Mouse (Mus musculus) retina, embryonic 14.5 days (tissue): Measurements from ENCODE around the gene Zfp697.
A peak's percentile ranks its signal among the peaks of the same experiment; 100 is the strongest.

Source experiments
- DNase-seq: peaks from one replicate; pipeline ENCODE4 v3.0.0-alpha.2; 2015; ENCODE audit warnings: low spot score

Zfp697 gene

DNA sequence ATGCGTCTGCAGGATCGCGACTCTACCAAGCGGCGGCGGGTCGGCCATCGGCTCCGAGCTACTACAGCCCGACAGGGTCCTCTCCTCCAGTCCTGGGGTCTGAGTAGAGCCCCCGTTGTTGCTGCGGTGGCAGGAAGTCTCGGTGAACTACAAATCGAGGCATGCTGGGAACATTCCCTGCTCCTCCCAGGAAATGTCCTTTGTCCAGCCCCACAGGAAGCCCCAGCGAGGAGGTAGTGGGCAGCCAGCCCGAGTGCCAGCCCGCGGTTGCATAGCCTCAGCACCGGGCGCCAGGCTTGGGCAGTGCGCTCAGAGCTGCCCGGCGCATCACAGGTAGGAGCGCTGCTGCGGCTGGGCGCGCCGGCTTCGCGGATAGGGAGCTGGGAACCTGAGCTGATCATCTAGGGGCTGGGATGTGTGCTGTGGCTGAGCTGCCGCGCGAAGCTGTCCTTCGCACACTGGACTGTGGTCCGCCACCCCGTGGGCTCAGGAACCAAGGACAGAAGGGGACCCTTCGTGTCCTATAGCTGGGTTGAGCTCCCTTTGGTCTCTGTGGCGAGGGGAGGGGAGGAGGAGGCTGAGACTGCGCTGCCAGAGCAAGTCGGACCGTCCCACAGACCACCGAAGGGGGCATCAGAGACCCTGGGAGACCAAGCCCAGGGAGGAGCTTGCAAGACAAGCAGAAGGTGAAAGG lies at the start of gene Zfp697:
Zfp697 (plus strand) TSS at position 216 of the 694 bp plus-strand sequence.
- DNase-seq = peak; percentile 81

DNA sequence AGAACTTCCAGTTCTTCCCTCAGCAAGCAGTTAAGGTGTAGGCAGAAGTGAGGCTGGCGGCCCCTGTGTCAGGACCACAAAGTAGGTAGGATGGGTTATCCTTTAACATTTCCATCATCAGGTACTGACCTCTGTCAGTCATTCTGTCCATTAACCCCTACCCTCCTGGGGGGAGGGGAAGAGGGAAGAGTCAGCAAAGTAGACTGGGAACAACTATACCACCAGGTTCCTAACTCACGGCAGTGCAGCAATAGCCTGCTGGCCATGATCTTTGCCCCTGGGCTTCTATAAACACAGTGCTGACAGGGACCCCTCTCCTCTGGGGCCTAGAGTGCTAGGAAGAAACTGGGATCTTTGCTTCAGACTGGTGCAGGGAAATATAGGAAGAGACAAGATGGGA lies 48.3 kb upstream of the Zfp697 start:
- no peak for DNase-seq

DNA sequence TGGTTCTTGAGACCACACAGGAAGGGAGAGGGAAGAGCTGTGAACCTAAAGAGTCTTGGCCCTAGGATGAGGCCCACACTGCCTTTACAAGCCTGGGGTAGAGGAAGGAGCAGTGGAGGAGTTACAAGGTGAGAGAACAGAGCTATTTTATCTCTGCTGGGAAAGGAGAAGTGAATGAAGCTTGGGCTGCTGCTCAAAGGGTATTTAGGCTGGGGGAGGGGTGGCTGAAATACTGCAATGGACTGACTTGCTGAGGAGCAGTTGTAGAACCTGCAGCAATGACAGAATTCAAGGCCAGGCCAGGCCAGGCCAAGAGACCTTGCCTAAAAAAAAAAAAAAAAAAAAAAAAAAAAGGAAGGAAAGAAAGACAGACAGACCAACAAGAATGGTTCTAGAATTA lies 46.9 kb upstream of the Zfp697 start:
- no peak for DNase-seq

DNA sequence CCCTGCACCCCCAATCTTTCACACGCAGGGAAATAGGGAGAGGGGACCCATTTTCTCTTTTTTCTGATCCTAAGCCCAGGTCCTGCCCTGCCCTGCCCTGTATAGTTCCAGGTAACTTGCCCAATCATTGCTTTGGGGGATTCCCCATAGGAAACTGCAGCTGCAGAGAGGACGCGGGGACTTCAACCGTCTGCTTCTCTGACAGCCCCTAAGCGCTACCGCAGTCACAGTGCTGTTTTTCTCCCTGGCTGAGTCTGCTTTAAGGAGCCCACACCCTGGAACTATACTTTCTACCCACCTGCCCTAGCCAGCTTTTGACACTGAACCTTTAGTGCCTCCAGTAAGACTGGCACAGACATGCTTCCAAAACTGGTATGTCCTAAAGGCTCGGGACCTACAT lies 46.4 kb upstream of the Zfp697 start:
- no peak for DNase-seq

DNA sequence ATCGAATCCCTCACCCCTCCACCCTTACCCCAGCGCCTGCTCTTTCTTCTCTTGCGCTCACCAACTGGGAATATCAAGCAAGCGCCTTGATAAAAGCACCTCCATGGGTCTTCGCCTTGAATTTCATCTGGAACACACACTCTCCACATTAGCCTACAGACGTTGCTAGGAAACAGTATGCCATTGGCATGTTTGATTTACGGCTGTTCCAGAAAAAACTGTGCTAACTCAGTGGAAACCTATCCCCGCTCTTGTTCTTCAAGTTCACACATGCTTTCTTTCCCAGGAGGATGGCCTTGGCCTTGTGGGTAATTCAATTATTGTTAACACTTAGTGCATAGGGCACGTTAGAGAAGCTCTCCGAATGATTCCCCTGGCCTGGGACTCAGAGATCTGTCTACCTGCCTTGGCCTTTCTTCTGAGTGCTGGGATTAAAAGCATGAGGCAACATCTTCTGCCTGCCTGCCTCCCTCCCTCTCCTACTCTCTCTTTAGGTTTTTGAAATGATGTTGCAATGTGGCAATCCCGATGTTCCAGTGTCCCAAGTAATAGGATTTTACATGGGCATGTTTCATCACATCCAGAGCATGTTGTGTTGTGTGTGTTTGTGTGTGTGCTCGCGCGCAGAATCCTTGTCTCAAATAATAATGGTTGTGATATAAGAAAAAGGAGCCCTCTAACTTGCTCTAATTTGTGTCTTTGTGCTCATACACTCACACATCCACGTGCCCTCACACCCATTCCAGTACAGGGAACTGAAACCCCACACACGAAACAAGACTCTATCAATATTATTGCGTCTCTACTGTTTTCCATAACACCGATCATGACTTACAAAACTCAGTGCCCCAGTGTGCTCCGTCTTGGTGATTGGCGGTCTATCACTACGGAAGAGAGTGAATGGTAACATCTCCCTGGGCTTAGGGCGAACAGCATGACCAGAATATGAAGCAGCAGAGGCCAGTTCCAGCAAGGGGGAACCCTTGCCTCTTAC lies 45.3 kb upstream of the Zfp697 start:
- DNase-seq = no peak

DNA sequence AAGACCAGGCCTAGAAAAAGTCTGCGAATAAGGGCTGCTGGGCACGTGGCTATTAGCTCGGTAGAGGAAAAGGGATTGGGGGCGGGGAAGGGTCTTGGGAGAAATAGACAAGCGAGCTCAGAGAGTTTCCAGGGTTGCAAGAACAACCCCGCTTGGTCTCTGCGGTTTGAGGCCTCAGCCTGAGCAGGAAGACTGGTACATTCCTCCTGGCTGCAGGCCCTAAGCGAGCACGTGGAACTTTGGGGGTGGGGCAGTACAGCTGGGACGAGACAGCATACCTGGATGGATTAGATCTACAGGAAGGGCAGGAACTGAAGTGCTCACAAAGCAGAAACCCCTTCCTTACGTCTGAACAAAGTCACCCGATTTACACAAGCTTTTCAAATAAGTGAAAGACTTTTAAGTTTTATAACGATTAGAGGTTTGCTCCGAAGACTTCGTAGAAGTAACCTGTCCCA lies 43.6 kb upstream of the Zfp697 start:
- DNase-seq = peak; percentile 42

DNA sequence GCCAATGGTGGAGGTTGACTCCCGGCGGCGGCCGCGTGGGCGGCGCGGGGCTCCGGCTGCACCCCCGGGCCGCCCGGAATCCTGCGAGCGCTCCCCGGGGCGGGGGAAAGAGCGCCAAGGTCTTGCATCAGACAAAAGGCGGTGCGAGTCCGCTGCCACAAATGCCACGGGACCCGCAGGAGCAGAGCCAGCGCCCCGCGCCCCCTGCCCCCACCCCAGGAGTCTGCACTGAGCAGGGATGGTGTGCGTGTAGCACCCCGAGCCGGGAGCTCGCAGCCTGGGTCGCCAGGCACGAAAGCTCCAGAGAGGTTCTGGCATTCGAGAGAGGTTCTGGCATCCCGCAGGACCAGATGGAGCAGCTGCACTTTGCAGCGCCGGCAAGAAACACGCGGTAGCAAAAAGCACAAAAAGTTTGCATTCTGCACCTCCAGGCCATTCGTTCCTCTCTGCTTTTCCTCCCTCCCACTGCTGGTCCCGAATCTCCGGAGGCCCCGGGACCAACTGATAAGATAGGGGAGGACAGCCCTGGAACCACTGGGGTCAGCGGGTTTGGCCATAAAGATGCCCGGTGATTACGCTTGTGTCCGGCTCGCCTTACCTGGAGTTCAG lies 43.1 kb upstream of the Zfp697 start:
- DNase-seq = peak; percentile 42

DNA sequence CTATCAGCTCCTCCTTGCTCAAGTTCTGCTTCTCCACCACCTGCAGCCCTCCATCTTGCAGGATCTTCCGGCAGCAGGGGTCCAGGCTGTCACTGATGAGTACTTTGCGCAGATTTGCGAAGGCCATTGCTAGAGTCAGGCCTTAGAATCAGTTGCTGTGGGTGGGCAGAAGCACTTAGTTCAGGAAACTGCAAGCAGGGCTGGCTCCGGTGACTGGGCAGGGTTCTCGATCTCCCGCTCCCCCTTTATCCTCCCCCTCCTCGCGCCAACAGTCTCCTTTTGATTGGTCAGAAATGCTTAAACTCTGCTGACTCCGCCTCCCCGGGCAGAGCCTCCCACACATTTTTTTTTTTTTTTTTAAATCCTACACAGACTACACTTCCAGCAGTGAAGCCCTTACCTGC lies 42.6 kb upstream of the Zfp697 start, which contains the start of gene Phgdh:
Phgdh (minus strand) TSS at position 285 of the 404 bp plus-strand sequence.
- DNase-seq = peak; percentile 79

DNA sequence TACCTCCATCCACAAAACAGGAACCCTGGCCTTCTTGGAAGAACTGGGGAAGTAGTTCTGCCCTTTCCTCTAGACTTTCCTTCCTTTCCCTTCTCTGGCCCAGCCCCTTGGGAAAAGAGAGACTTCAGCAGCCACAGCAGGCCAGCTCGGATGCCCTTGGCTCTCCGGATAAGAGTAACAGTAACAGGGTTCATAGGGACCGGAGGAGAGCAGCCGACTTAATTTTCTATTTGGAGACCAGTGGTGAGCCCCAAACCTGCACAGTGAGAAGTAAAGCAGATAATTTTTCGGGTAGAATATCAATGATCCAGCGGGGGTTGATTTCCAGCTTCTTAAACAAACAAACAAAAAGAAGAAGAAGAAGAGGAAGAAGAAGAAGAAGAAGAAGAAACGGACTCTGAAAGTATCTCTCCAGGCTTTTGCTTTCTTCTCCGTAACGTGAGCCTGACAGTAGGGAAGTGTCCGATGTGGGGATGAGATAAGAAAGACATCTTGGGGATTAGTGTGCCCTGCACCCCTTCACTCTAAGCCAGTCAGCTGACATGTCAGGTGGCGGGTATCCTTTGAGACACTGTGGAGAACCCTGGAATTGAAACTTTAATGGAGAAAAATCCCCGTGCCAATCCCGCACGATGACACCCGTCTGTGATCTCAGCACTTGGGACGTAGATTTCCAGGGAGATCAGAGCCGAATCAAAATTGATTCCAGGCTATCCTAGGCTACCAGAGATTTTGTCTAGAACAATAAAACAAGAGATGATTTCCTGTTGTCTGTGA lies 41.3 kb upstream of the Zfp697 start:
- DNase-seq = no peak

DNA sequence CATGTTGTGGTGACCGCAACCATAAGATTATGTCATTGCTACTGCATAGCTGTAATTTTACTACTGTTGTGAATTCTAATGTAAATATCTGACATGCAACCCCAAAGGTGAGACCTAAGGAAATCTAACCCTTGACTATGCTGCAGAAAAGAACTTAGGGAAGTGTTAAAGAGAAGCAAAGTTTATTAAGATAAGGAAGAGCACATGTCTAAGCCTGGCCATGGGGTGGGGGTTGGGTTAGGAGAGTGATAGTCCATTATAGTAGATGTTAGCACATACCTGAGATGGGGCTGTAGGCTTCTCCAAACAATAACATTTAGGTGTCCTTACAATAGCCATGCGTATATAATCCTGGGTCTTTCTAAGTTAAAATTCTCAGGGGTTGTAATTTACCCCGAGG lies 39.0 kb upstream of the Zfp697 start:
- no peak for DNase-seq

DNA sequence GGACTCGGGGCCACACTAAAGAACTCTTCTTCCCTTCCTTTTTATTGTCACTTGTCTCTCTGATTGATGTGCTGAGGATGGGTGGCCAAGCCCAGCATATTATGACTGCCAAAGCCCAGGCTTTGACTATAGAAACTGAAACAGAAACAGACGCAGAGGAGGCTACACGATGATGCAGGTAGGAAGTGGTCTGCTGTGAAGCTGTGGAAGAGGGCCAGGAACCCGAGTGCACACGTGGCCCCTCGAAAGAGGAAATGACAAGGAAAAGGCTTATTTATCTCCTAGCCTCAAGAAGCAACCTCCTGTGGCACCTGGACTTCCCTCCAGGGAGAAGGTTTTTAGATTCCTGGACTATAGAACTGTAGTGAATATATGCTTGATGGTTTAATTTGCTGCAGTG lies 34.2 kb upstream of the Zfp697 start:
- DNase-seq = no peak

DNA sequence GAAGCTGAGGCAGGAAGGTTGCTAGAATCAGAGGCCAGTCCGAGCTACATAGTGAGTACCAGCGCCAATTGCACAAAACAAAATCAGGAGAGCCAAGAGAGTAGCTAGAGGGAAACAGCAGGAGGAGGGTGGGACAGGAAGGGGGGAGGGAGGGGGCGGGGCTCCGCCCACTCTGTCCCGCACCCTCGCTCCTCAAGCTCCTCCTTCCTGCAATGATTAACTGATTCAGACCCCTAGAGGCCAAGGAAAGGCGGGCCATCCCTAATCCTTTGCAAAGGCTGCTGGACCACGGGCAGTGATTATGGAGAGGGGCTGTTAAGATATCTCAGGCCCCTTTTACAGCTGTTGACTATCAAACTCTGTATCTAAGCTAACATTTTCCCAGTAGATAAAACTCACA lies 33.6 kb upstream of the Zfp697 start:
- DNase-seq = peak; percentile 60

DNA sequence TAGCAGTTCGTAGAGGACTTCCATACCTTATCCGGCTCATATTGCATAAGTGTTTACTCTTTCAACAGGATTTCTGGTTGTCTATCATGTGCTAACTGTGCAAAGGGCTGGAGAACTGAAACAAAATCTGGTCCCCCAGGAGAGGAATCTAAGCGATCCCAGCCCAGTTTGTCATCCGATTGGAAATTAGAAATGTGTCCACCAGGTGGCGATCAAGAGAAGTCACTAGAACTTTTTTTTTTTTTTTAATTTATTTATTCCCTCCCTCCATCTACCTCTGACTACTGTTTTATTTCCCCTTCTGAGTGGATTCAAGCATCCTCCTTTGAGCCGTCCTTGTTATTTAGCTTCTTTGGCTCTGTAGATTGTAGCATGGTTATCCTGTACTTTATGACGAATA lies 28.4 kb upstream of the Zfp697 start:
- DNase-seq = peak; percentile 88

DNA sequence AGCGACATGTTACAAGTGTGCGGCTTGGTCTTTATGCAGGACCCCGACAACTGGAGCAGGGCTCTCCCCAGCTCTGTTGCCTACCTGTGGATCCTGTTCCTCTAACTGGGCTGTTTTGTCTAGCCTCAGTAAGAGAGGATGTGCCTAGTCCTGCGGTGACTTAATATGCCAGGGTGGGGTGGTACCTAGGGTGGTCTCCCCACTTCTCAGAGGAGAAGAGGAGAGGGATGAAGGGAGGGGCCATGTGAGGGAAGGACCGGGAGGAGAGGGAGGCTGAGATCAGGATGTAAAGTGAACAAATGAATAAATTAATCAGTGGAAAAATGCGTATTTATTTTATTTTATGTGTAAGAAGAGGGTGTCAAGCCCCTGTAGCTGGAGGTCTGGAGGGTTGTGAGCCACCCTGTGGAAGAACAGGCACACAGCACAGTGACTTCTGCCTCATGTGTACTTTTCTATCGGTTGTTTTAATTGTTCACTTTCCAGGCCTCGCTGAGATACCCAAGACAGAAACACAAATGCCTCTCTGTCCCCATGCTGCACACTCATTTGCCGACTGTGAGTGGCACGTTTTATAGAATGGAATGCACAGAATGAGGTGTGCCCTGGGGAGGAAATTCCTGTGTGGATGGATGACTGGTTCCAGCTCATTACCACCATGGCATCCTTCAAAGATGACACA lies 26.8 kb upstream of the Zfp697 start:
- peak; percentile 86 for DNase-seq

DNA sequence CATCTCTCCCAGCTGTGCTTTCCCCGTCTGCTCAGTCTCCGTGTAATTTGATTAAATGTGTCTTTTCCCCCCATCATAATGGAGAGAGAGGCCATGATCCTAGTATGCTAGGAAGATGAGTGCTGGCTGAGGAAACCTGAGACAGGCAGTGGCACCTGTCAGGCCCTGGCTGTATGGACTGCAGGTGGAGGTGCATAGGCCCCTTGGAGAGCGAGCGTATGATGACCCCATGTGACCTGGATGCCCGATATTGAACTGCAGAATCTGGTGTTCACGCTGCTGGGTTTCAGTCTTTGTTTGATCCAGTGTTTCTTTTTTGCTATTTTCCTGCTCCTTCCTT lies 26.3 kb upstream of the Zfp697 start:
- DNase-seq = no peak

DNA sequence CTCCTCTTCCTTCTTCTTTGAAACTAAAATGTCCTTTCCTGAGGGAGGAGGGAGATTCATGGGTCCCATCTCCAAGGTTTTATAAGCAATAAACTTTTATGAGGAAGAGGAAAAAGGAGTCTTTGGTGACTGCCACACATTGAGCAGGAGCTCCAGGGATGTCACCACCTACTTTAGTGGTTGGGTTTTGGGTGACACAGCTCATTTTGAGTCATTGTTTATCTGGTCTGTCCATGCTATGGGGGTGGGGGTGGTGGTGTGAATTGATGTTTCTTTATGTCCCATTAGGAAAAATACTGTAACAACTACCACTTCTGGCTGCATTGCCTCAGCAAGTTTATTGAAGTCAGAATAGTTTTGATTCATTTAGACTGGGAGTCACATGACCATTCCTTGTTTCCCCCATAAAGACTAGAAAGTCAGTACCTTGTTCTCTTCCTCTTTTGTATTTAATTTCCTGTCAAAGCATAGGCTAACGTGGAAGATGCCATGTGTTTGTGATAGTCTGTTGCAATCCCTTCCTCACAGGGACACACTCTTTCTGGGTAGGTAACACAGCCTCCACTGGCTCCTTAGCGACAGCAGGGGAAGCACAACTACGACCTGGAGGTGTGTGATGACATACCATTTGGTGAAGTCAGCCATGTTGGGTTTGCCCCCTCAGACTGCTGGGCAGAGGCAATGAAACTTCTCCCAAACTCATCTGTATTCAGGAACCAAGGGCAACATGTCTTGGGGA lies 25.5 kb upstream of the Zfp697 start:
- no peak for DNase-seq

DNA sequence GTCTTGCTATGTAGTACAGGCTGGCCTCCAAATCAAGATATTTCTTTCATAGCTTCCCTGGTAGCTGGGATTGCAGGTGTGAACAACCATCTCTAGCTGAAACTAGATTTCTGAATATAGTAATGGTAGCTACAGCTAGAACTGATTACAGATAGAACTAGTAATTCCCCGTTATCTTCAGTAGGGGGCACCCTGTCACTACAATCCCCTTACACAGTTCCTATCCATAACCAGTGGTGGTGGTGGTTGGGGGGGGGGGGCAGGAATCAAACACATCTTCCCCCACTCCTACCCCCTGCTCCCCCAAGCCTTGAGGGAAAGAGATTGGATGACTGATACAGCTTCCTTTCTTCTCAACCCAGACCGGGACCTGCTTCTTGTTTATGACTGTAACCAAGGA lies 19.5 kb upstream of the Zfp697 start:
- peak; percentile 60 for DNase-seq

DNA sequence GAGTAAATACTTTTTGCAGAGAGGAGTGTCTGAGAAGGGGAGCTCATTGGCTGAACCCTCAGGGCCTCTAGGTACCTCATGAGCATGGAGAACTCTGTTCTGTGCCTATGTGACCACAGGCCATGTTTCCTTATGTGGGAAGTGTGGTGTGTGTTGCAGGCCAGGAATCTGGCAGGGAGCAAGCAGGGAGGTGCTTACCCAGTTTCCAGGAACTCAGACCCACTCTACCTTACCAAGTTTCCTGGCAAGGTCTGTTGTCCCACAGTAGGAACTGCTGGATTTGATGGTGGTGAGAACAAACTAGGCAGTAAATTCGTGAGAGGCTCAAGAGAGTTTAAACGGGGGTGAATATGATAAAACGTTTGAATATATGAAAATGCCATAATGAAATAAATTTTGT lies 16.2 kb upstream of the Zfp697 start:
- DNase-seq = no peak

DNA sequence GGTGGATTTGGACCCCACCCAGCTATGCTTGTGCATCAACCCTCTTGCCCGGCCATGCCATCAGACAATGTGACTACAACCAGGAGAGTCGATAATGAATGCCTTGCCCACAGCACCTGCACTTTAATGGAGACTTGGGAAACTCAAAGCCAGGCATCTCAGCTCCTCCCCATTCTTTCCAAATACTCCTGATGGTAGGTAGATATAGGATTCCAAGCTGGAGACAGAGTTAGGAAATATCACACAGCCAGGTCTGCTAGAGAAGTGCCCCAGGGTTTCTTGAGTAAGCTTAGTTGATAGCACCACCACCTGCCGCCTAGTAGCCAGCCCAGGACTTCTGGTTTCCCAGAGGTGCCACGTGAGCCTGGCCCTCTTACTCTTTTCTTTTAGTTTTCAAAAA lies 15.4 kb upstream of the Zfp697 start:
- no peak for DNase-seq

DNA sequence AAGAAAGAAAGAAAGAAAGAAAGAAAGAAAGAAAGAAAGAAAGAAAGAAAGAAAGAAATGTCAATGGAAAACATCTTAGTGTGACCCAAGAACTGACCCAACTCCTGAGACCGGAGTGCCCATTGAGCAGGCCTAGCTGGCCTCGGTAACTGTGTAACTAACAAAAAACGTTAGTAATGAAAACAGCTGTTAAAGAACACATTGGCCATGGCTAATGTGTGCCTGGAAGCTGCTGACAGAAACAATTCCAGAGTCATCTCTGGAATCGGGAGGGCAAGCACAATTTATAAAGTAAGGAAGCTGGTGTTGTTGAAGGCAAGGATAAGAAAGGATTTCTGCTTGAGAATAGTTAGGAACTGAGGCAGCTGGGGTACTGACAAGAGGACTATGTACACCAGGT lies 14.0 kb upstream of the Zfp697 start:
- no peak for DNase-seq

DNA sequence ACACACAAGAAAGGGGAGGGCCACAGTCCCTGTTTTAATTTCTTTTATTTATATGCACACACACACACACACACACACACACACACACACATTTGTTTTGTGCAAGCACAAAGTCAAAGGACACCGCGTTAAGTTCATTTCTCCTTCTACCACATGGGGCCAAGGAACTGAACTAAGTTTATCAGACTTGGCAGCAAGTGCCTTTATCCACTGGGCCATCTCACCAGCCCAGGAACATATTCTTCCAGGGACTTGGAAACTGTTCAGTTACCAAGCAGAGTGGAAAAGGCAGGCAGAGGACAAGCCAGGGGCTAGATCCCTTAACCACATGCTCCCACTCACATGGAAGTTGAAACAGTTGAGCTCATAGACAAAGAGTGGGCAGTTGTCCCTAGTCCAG lies 13.5 kb upstream of the Zfp697 start:
- DNase-seq = no peak
